Mouse (Mus musculus) forebrain, embryonic 10.5 days (tissue): Measurements from ENCODE around the gene Fbxo7. TPM values are rescaled to one million over a fixed set of nuclear protein-coding genes. Genes with fewer than 3 reads are reported as not detected.

Source experiments
- polyA plus RNA-seq: library from polyadenylated mRNA; unstranded; fragments of >200 nt; fragmentation: Nextera tagmentation; extraction: Ambion mirVana; gene quantifications from 2 replicates; pipeline ENCODE4 v1.2.1, GENCODE M21; 2016

The Fbxo7 gene
- polyA plus RNA-seq, 1 experiment from 2014 or later = 18.4 TPM

Other genes starting within 250 kb of the Fbxo7 start
- 118 and 128 TPM in 2 replicates for gene Pwp1, start 192.5 kb upstream of the Fbxo7 start, polyA plus RNA-seq
- gene Prdm4, start 104.8 kb upstream of the Fbxo7 start, polyA plus RNA-seq = 23.7 and 25.8 TPM in 2 replicates
- gene Ascl4, start 94.3 kb upstream of the Fbxo7 start, polyA plus RNA-seq = 0.32 and 0.42 TPM in 2 replicates
- gene Rtcb, start 64.1 kb upstream of the Fbxo7 start, polyA plus RNA-seq = 226 and 234 TPM in 2 replicates
- not detected in 2 replicates for gene Bpifc, start 10.1 kb upstream of the Fbxo7 start, polyA plus RNA-seq